Mouse (Mus musculus) frontal cortex, adult (tissue): ENCODE results near the gene Lgals2.
"Not testable (repeated sequence)": the region's sequence is repeated elsewhere in the genome, so short reads cannot be mapped to it uniquely, and the experiment has no call there.

Experiments used
- ATAC-seq: cut with Nextera tagmentation; 2 replicates; pipeline ENCODE4 v1.9.2; 2017; ENCODE audit warnings: mild to moderate bottlenecking, moderate library complexity, mixed read lengths; ENCODE audit not compliant: low TSS enrichment

Lgals2 gene

GRCm38 (mm10) chr15:78855303-78855965 lies at the start of gene Lgals2:
TSS of gene Lgals2 (minus strand) at chr15:78855529.
- no peak for ATAC-seq

- peak; percentile 36; the same call in 1 of the 2 replicates for ATAC-seq
Measured at GRCm38 (mm10) chr15:78903243-78903642, 47.9 kb upstream of the Lgals2 start.

- ATAC-seq: no peak
Measured at GRCm38 (mm10) chr15:78901422-78901789, 46.1 kb upstream of the Lgals2 start.

- ATAC-seq: no peak
Measured at GRCm38 (mm10) chr15:78900585-78901421, 45.5 kb upstream of the Lgals2 start.

- ATAC-seq: peak; percentile 38; the same call in 1 of the 2 replicates
Measured at GRCm38 (mm10) chr15:78899740-78900584, 44.6 kb upstream of the Lgals2 start, which contains the start of gene Sh3bp1. TSS of gene Sh3bp1 (plus strand) at chr15:78899768.

GRCm38 (mm10) chr15:78899409-78899739 lies 44.0 kb upstream of the Lgals2 start, which contains the start of gene Gm49510:
TSS of gene Gm49510 (plus strand) at chr15:78899667.
- ATAC-seq: no peak

GRCm38 (mm10) chr15:78898507-78899001 lies 43.2 kb upstream of the Lgals2 start:
- ATAC-seq: no peak

- ATAC-seq: no peak
Measured at GRCm38 (mm10) chr15:78897488-78897887, 42.2 kb upstream of the Lgals2 start.

GRCm38 (mm10) chr15:78896149-78896548 lies 40.8 kb upstream of the Lgals2 start:
- no peak for ATAC-seq

- no peak for ATAC-seq
Measured at GRCm38 (mm10) chr15:78895741-78896140, 40.4 kb upstream of the Lgals2 start.

- no peak for ATAC-seq
Measured at GRCm38 (mm10) chr15:78894726-78895125, 39.4 kb upstream of the Lgals2 start.

- ATAC-seq: no peak
Measured at GRCm38 (mm10) chr15:78892440-78892839, 37.1 kb upstream of the Lgals2 start.

- ATAC-seq: no peak
Measured at GRCm38 (mm10) chr15:78889401-78889853, 34.1 kb upstream of the Lgals2 start.

GRCm38 (mm10) chr15:78881828-78882227 lies 26.5 kb upstream of the Lgals2 start:
- no peak for ATAC-seq

GRCm38 (mm10) chr15:78880432-78880831 lies 25.1 kb upstream of the Lgals2 start:
- ATAC-seq: no peak

- not testable (repeated sequence) for ATAC-seq
Measured at GRCm38 (mm10) chr15:78878792-78879516, 23.6 kb upstream of the Lgals2 start.

GRCm38 (mm10) chr15:78877810-78878390 lies 22.6 kb upstream of the Lgals2 start:
- no peak for ATAC-seq

- peak; percentile 81 for ATAC-seq
Measured at GRCm38 (mm10) chr15:78876991-78877809, 21.9 kb upstream of the Lgals2 start, which contains the start of gene Gga1. TSS of gene Gga1 (plus strand) at chr15:78877190.

GRCm38 (mm10) chr15:78876258-78876696 lies 20.9 kb upstream of the Lgals2 start:
- ATAC-seq: peak; percentile 50

- no peak for ATAC-seq
Measured at GRCm38 (mm10) chr15:78875537-78875936, 20.2 kb upstream of the Lgals2 start.
